Comparison of ENCODE assay signal across 22 mouse cellular contexts in genomic region chr7:46413959-46414725, GRCm38 (mm10). TPM values are rescaled to one million over a fixed set of nuclear protein-coding genes. Genes with fewer than 3 reads are reported as not detected.
A peak's percentile ranks its signal among the peaks of the same experiment; 100 is the strongest.
DNase-seq lines count a peak whose midpoint lies in the region; ATAC-seq and TF ChIP-seq lines count a peak whose summit lies in the region.
"Had no signal": no experiment of that assay in that cellular context is flagged by ENCODE, and none has a peak within 500 bp of the region (broad histone marks: within the 10 kb centered on the region; RNA-seq: fewer than 3 reads in every experiment).

No protein-coding gene starts in this region.

- no peak overlapping the region for H3K4me2 ChIP-seq in intestine, postnatal 0 days (replicated peaks; ENCODE audit: low read depth)
- H3K4me2 ChIP-seq: embryonic facial prominence, embryonic 15.5 days; heart, embryonic 12.5 days; hindbrain, embryonic 15.5 days had no signal

- H3K27me3 ChIP-seq in intestine, postnatal 0 days (replicated peaks; ENCODE audit: control insufficient read depth, insufficient read depth, low read length): no peaks in the 10 kb centered on the region
- H3K27me3 ChIP-seq: embryonic facial prominence, embryonic 15.5 days; hindbrain, embryonic 15.5 days had no signal

- H3K4me3 ChIP-seq in cortical plate, adult 2 months (ENCODE audit: insufficient read depth, low read length): no peak overlapping the region
- H3K4me3 ChIP-seq in intestine, postnatal 0 days (ENCODE audit: low read depth, low read length): no peak overlapping the region
- H3K4me3 ChIP-seq: embryonic facial prominence, embryonic 15.5 days; erythroblast, embryonic 14.5 days; forebrain, embryonic 10.5 days; heart, embryonic 12.5 days; hindbrain, embryonic 15.5 days had no signal

- DNase-seq in gastrocnemius, adult 8-10 months (ENCODE audit: low spot score in 2 of 2): peak; percentile 40 to 72
- no peak for DNase-seq in gastrocnemius, postnatal 4 days (ENCODE audit: low spot score in 2 of 2)
- peak; percentile 69 for DNase-seq in brain, adult 2 months (ENCODE audit: low read depth, low spot score)
- DNase-seq in skeletal muscle tissue, adult 2 months (ENCODE audit: low read depth, low spot score): peak; percentile 90
- no peak for DNase-seq in adipocyte (ENCODE audit: low spot score)
- DNase-seq: adrenal gland, postnatal 10 days; cerebellum, adult 11-12 months; cerebellum, postnatal 10 days; embryo, embryonic 11 days; heart, postnatal 36 days had no signal

- 0 out of 2 replicates have a peak overlapping the region, but pooled peaks have one; percentile 6 for H3K27ac ChIP-seq in cortical plate, adult 2 months (ENCODE audit: insufficient read depth, low read length)
- H3K27ac ChIP-seq in intestine, postnatal 0 days (ENCODE audit: low read depth, low read length): no peak overlapping the region
- H3K27ac ChIP-seq: embryonic facial prominence, embryonic 15.5 days; forebrain, embryonic 10.5 days; hindbrain, embryonic 15.5 days had no signal

- no peak for ATAC-seq in intestine, postnatal 0 days
- ATAC-seq: forebrain, embryonic 14.5 days; intestine, embryonic 16.5 days had no signal

- no peaks in the 10 kb centered on the region for H3K36me3 ChIP-seq in intestine, postnatal 0 days (ENCODE audit: control insufficient read depth, insufficient read depth)
- H3K36me3 ChIP-seq: embryonic facial prominence, embryonic 15.5 days; forebrain, embryonic 10.5 days; heart, embryonic 12.5 days; hindbrain, embryonic 15.5 days had no signal

- TF ChIP-seq CTCF in cortical plate, adult 2 months (IDR thresholded peaks at IDR 0.05; ENCODE audit: extremely low read depth, insufficient read depth, low read length): no peak
- no peak for TF ChIP-seq CTCF in intestine, postnatal 0 days (IDR thresholded peaks at IDR 0.05; ENCODE audit: low read depth)

- peaks cover 25% of the 10 kb centered on the region for H3K4me1 ChIP-seq in cortical plate, adult 2 months (ENCODE audit: control insufficient read depth, insufficient read depth, low read length)
- no peaks in the 10 kb centered on the region for H3K4me1 ChIP-seq in intestine, postnatal 0 days (replicated peaks; ENCODE audit: control insufficient read depth, insufficient read depth, low read length)
- H3K4me1 ChIP-seq: embryonic facial prominence, embryonic 15.5 days; forebrain, embryonic 10.5 days; heart, embryonic 12.5 days had no signal

- no peak for TF ChIP-seq POLR2A in cortical plate, adult 2 months (IDR thresholded peaks at IDR 0.05; ENCODE audit: extremely low read depth, insufficient read depth, low read length)

- 69% methylated on average over 6 of the region's 6 CpGs for WGBS in intestine, postnatal 0 days

- H3K9me3 ChIP-seq in intestine, postnatal 0 days (ENCODE audit: control insufficient read depth): no peaks in the 10 kb centered on the region
- H3K9me3 ChIP-seq: embryonic facial prominence, embryonic 15.5 days; forebrain, embryonic 10.5 days; heart, embryonic 12.5 days; hindbrain, embryonic 15.5 days had no signal

- H3K9ac ChIP-seq in intestine, postnatal 0 days (ENCODE audit: low read depth, low read length): no peak overlapping the region
- H3K9ac ChIP-seq: embryonic facial prominence, embryonic 15.5 days; heart, embryonic 12.5 days; hindbrain, embryonic 15.5 days had no signal

RNA-seq across cellular contexts. Expression of gene Kcnc1, which starts 17.8 kb away (rescaled TPM):
- total RNA-seq in gastrocnemius, adult 8-10 months (2022): 10 to 100 TPM; 37.5 to 53.5 (median 49.3) TPM
- 10 to 100 TPM; 15.8 to 20.2 TPM for total RNA-seq in gastrocnemius, postnatal 4 days (2021)
- polyA plus RNA-seq in cortical plate, adult 2 months (2012; rRNA removed): 80.3 and 85.7 TPM in 2 replicates
- polyA plus RNA-seq in intestine, postnatal 0 days (2015; fragmentation: Nextera tagmentation; extraction: Ambion mirVana): 0.39 and 0.72 TPM in 2 replicates
- total RNA-seq: granulocyte monocyte progenitor cell, adult 5-6 weeks had no signal
- polyA plus RNA-seq: heart, embryonic 16.5 days had no signal

RNA-seq across cellular contexts. Expression of gene Myod1, which starts 37.9 kb away (rescaled TPM):
- 10 to 100 TPM; 11.1 to 14.3 (median 11.9) TPM for total RNA-seq in gastrocnemius, adult 8-10 months (2022)
- total RNA-seq in gastrocnemius, postnatal 4 days (2021): 10 to 100 TPM; 63.8 to 76.5 TPM
- 0.10 and 0.25 TPM in 2 replicates for polyA plus RNA-seq in cortical plate, adult 2 months (2012; rRNA removed)
- polyA plus RNA-seq in intestine, postnatal 0 days (2015; fragmentation: Nextera tagmentation; extraction: Ambion mirVana): not detected in 2 replicates
- total RNA-seq: ES-E14; granulocyte monocyte progenitor cell, adult 5-6 weeks; heart, postnatal 36 days had no signal
- polyA plus RNA-seq: erythroblast, embryonic 14.5 days; forebrain, embryonic 10.5 days; forebrain, embryonic 14.5 days had no signal

Comparison
In these comparisons a context has a peak if more than half of its experiments do, and no peak if none do; other contexts are left out.
1. DNase-seq: peak in gastrocnemius, adult 8-10 months (2 of 2), brain, adult 2 months (single experiment) and skeletal muscle tissue, adult 2 months (single experiment); none in gastrocnemius, postnatal 4 days (0 of 2) and adipocyte (single experiment).
2. RNA of gene Myod1, which starts 37.9 kb away (total RNA-seq): 63.8 to 76.5 TPM in gastrocnemius, postnatal 4 days; 11.1 to 14.3 TPM in gastrocnemius, adult 8-10 months; every median in the first group is over 4 times any median in the second.